Comparison of ENCODE assay signal across 22 mouse cellular contexts in genomic region chr4:139018976-139019375, GRCm38 (mm10). TPM values are rescaled to one million over a fixed set of nuclear protein-coding genes. Genes with fewer than 3 reads are reported as not detected.
A peak's percentile ranks its signal among the peaks of the same experiment; 100 is the strongest.
DNase-seq lines count a peak whose midpoint lies in the region; ATAC-seq lines count a peak whose summit lies in the region.
"Had no signal": no experiment of that assay in that cellular context is flagged by ENCODE, and none has a peak within 500 bp of the region (broad histone marks: within the 10 kb centered on the region; RNA-seq: fewer than 3 reads in every experiment).

No protein-coding gene starts in this region.

- no peaks in the 10 kb centered on the region for H3K27me3 ChIP-seq in heart, embryonic 11.5 days (ENCODE audit: control insufficient read depth, insufficient read depth, low read length)
- no peaks in the 10 kb centered on the region for H3K27me3 ChIP-seq in neural tube, embryonic 13.5 days
- H3K27me3 ChIP-seq in intestine, embryonic 14.5 days (replicated peaks; ENCODE audit: control insufficient read depth, insufficient read depth, low read length): no peaks in the 10 kb centered on the region
- H3K27me3 ChIP-seq: forebrain, embryonic 15.5 days; heart, embryonic 13.5 days; limb, embryonic 15.5 days; midbrain, embryonic 15.5 days had no signal

- H3K4me2 ChIP-seq in heart, embryonic 11.5 days: 0 out of 2 replicates have a peak overlapping the region, but pooled peaks have one; percentile 17
- H3K4me2 ChIP-seq in neural tube, embryonic 13.5 days: peak overlapping the region; percentile 11; the same call in 1 of the 2 replicates
- H3K4me2 ChIP-seq in intestine, embryonic 14.5 days (ENCODE audit: low read length): no peak overlapping the region
- H3K4me2 ChIP-seq: forebrain, embryonic 15.5 days; limb, embryonic 15.5 days; midbrain, embryonic 15.5 days had no signal

- H3K27ac ChIP-seq in heart, embryonic 11.5 days (ENCODE audit: low read depth, low read length): no peak overlapping the region
- H3K27ac ChIP-seq in neural tube, embryonic 13.5 days (replicated peaks): peak overlapping the region; percentile 78
- H3K27ac ChIP-seq in intestine, embryonic 14.5 days (ENCODE audit: low read depth): peak overlapping the region; percentile 19; the same call in 1 of the 2 replicates
- H3K27ac ChIP-seq: forebrain, embryonic 15.5 days; heart, embryonic 13.5 days; limb, embryonic 15.5 days; midbrain, embryonic 15.5 days had no signal

- H3K4me3 ChIP-seq in heart, embryonic 11.5 days (ENCODE audit: low read depth, low read length): no peak overlapping the region
- H3K4me3 ChIP-seq in neural tube, embryonic 13.5 days: no peak overlapping the region
- H3K4me3 ChIP-seq in intestine, embryonic 14.5 days (ENCODE audit: low read depth, low read length): no peak overlapping the region
- H3K4me3 ChIP-seq: forebrain, embryonic 15.5 days; heart, embryonic 13.5 days; limb, embryonic 15.5 days; midbrain, embryonic 15.5 days had no signal

- 77% methylated on average over 4 of the region's 4 CpGs for WGBS in heart, embryonic 11.5 days (ENCODE audit: insufficient replicate concordance)
- 32% methylated on average over 4 of the region's 4 CpGs for WGBS in neural tube, embryonic 13.5 days
- WGBS in intestine, embryonic 14.5 days: 59% methylated on average over 4 of the region's 4 CpGs

- H3K36me3 ChIP-seq in heart, embryonic 11.5 days (ENCODE audit: control insufficient read depth, insufficient read depth, low read length): no peaks in the 10 kb centered on the region
- H3K36me3 ChIP-seq in neural tube, embryonic 13.5 days: no peaks in the 10 kb centered on the region
- no peaks in the 10 kb centered on the region for H3K36me3 ChIP-seq in intestine, embryonic 14.5 days (ENCODE audit: control insufficient read depth, insufficient read depth, low read length)
- H3K36me3 ChIP-seq: forebrain, embryonic 15.5 days; limb, embryonic 15.5 days; midbrain, embryonic 15.5 days had no signal

- intact Hi-C loops in heart, postnatal 36 days (cut with DNase I): no loop called here
- intact Hi-C loops in left cerebral cortex, postnatal 10 days (cut with DNase I): no loop called here

- DNase-seq in heart, postnatal 36 days: no peak
- DNase-seq in neural tube, embryonic 10.5 days (ENCODE audit: extremely low spot score, low spot score): no peak
- DNase-seq in intestine, embryonic 14.5 days (ENCODE audit: low spot score): no peak
- no peak for DNase-seq in urinary bladder, postnatal 36 days (ENCODE audit: low spot score in 2 of 2)
- no peak for DNase-seq in left cerebral cortex, postnatal 10 days (ENCODE audit: extremely low spot score in 1 of 2, low spot score in 2 of 2)
- DNase-seq: heart, postnatal 4 days; lung, adult 18-20 months; lung, postnatal 36 days; right cerebral cortex, postnatal 14 days; thymus, postnatal 4 days had no signal

- no peaks in the 10 kb centered on the region for H3K9me3 ChIP-seq in heart, embryonic 11.5 days (replicated peaks; ENCODE audit: control insufficient read depth, low read length)
- H3K9me3 ChIP-seq in neural tube, embryonic 13.5 days: no peaks in the 10 kb centered on the region
- peaks cover 6% of the 10 kb centered on the region; the same call in 1 of the 2 replicates for H3K9me3 ChIP-seq in intestine, embryonic 14.5 days (ENCODE audit: control insufficient read depth, low read length)
- H3K9me3 ChIP-seq: forebrain, embryonic 15.5 days; limb, embryonic 15.5 days; midbrain, embryonic 15.5 days had no signal

- H3K9ac ChIP-seq in heart, embryonic 11.5 days (ENCODE audit: low read depth, low read length): no peak overlapping the region
- H3K9ac ChIP-seq in neural tube, embryonic 13.5 days: no peak overlapping the region
- no peak overlapping the region for H3K9ac ChIP-seq in intestine, embryonic 14.5 days (ENCODE audit: low read length)
- H3K9ac ChIP-seq: forebrain, embryonic 15.5 days; heart, embryonic 13.5 days; limb, embryonic 15.5 days; midbrain, embryonic 15.5 days had no signal

- ATAC-seq in heart, embryonic 11.5 days (replicated peaks; ENCODE audit: insufficient number of reproducible peaks, low FRiP score, low TSS enrichment): no peak
- ATAC-seq in neural tube, embryonic 13.5 days (ENCODE audit: low read depth): peak; percentile 58; the same call in 1 of the 2 replicates
- ATAC-seq in intestine, embryonic 14.5 days (replicated peaks; ENCODE audit: low FRiP score, low TSS enrichment, low read depth): no peak
- ATAC-seq: forebrain, embryonic 15.5 days; midbrain, embryonic 15.5 days had no signal

- H3K4me1 ChIP-seq in heart, embryonic 11.5 days (ENCODE audit: control insufficient read depth, insufficient read depth, low read length): peaks cover 10% of the 10 kb centered on the region; the same call in 1 of the 2 replicates
- peaks cover 27% of the 10 kb centered on the region for H3K4me1 ChIP-seq in neural tube, embryonic 13.5 days (replicated peaks)
- H3K4me1 ChIP-seq in intestine, embryonic 14.5 days (replicated peaks; ENCODE audit: control insufficient read depth, insufficient read depth, low read length): no peaks in the 10 kb centered on the region
- H3K4me1 ChIP-seq: limb, embryonic 15.5 days had no signal

RNA-seq across cellular contexts. Expression of gene Tmco4, which starts 46.3 kb away (rescaled TPM):
- polyA plus RNA-seq in heart, embryonic 11.5 days (2014; fragmentation: Nextera tagmentation; extraction: Ambion mirVana): 3.0 TPM in 2 replicates
- 1 to 10 TPM; 8.4 to 10.0 TPM for total RNA-seq in heart, postnatal 36 days (2021)
- 0.80 and 1.2 TPM in 2 replicates for polyA plus RNA-seq in neural tube, embryonic 13.5 days (2015; fragmentation: Nextera tagmentation; extraction: Ambion mirVana)
- polyA plus RNA-seq in intestine, embryonic 14.5 days (2014; fragmentation: Nextera tagmentation; extraction: Ambion mirVana): 9.4 and 10.0 TPM in 2 replicates
- 1 to 10 TPM; 1.3 to 1.7 TPM for total RNA-seq in left cerebral cortex, postnatal 10 days (2021)

RNA-seq across cellular contexts. Expression of gene Rnf186, which starts 52.1 kb away (rescaled TPM):
- polyA plus RNA-seq in heart, embryonic 11.5 days (2014; fragmentation: Nextera tagmentation; extraction: Ambion mirVana): not detected in 2 replicates
- not detected for total RNA-seq in heart, postnatal 36 days (2021)
- not detected in 2 replicates for polyA plus RNA-seq in neural tube, embryonic 13.5 days (2015; fragmentation: Nextera tagmentation; extraction: Ambion mirVana)
- polyA plus RNA-seq in intestine, embryonic 14.5 days (2014; fragmentation: Nextera tagmentation; extraction: Ambion mirVana): 54.1 and 56.2 TPM in 2 replicates
- total RNA-seq in left cerebral cortex, postnatal 10 days (2021): not detected
- total RNA-seq: gastrocnemius, adult 18-20 months; granulocyte monocyte progenitor cell, adult 5-6 weeks; heart, postnatal 4 days; layer of hippocampus, postnatal 25 days; left cerebral cortex, postnatal 25 days had no signal
- polyA plus RNA-seq: C2C12; forebrain, embryonic 15.5 days; heart, embryonic 13.5 days; neural tube, embryonic 11.5 days had no signal

RNA-seq across cellular contexts. Expression of gene Htr6, which starts 56.4 kb away (rescaled TPM):
- polyA plus RNA-seq in heart, embryonic 11.5 days (2014; fragmentation: Nextera tagmentation; extraction: Ambion mirVana): not detected in 2 replicates
- total RNA-seq in heart, postnatal 36 days (2021): not detected
- 0.45 and 0.60 TPM in 2 replicates for polyA plus RNA-seq in neural tube, embryonic 13.5 days (2015; fragmentation: Nextera tagmentation; extraction: Ambion mirVana)
- 0.16 and 0.20 TPM in 2 replicates for polyA plus RNA-seq in intestine, embryonic 14.5 days (2014; fragmentation: Nextera tagmentation; extraction: Ambion mirVana)
- 1 to 10 TPM; 3.6 to 3.8 TPM for total RNA-seq in left cerebral cortex, postnatal 10 days (2021)
- total RNA-seq: gastrocnemius, adult 18-20 months; granulocyte monocyte progenitor cell, adult 5-6 weeks; heart, postnatal 4 days had no signal
- polyA plus RNA-seq: heart, embryonic 13.5 days had no signal

Comparison
In these comparisons a context has a peak if more than half of its experiments do, and no peak if none do; other contexts are left out.
1. RNA of gene Rnf186, which starts 52.1 kb away (polyA plus RNA-seq): 54.1 to 56.2 TPM in intestine, embryonic 14.5 days; not detected in heart, embryonic 11.5 days and not detected in neural tube, embryonic 13.5 days; every median in the first group is over 10 times any median in the second.